Mouse (Mus musculus) left cerebral cortex, postnatal 4 days (tissue): ENCODE data around the gene Lnpep. TPM values are rescaled to one million over a fixed set of nuclear protein-coding genes. Genes with fewer than 3 reads are reported as not detected.
"Not testable (repeated sequence)": the region's sequence is repeated elsewhere in the genome, so short reads cannot be mapped to it uniquely, and the experiment has no call there.

ENCODE experiments used
- DNase-seq: peaks from one replicate; pipeline ENCODE4 v3.0.0-alpha.2; 2022
- intact Hi-C: fragments of 180-260 bp; cut with DNase I; formaldehyde crosslinking; loops from one replicate; pipeline ENCODE4 v1.15.1; 2025
- total RNA-seq, 2 experiments: library from RNA; stranded (reverse); gene quantifications; 2 replicates each; pipeline ENCODE4 v1.2.3; 2021

Gene Lnpep
- total RNA-seq, 2 experiments from 2014 or later: 48.2 to 57.5 TPM

DNA sequence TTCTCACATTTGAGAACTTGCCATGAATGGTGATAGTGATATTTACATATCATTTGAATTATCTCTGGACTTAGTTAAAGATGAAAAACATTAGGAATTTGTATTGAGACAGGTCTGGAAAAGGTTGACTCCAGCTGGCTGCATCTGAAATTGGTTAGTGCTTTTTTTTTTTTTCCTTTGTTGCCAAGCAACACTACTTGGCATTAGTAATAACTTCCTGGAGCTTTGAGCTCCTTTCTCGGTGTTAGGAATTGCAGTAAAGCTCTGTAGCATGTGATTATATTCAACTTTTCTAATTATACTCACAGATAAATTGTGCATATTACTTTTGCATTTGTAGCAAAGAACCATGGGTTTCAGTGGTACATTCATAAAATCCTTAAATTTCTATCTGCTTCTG, 126.0 kb downstream of the Lnpep start:
- intact Hi-C loops: no loop called here
- no peak for DNase-seq

DNA sequence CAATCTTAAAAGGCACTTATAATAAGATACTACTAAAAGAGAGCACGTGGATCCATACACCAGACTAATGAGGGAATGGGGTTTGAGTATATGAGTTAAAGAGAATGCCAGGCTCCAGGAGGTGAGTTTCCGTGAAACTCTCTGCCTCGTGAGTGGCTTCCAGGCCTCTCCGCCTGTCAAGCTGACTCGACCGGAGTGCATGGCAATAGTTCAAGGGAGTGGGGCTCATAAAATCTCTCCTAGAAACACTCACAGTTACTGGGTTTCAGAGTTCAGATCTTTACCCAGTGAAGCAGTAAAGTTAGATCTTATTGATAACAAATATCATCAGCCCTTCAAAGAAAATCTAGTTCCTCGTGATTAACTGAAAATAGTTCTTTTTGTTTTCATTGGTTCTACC, 128.1 kb downstream of the Lnpep start:
- DNase-seq: no peak
- intact Hi-C loops: no loop called here

DNA sequence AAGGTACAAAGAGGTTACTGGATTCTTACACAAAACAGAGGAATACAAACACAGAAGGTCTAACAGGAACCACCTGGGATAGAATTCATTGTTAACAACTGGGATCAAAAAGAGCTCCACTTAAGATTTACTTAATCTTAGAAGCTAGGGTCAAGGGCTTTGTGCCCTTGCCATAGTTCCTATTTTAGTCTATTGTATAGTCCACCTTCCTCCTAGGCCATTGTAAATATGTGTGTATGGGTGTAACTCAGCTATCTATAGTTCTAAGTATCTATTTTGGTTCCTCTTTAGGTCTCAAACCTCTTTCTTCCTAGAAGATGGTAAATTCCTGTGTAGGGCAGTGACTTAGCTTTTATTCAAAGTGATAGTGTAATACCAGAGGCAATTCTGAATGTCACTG, 128.6 kb downstream of the Lnpep start:
- DNase-seq, intact Hi-C loops: not testable (repeated sequence)

DNA sequence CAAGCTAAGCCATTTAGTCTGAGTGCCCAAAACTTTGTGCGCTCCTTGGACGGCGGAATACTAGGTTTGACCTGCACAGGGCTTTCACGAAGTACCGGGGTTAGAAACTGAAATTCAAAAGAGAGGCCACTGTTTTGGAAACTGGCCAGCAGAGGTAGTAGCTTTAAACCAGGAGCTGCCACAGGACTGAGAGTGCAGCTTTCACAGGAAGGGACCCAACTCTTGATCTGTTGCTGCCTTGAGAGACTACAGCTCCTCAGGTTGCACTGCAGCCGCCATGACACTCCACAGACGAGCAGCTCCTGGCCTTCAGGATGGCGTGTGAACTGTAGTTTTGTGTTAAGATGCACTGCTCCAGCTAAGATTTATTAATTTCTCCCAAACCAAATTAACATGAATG, 132.7 kb downstream of the Lnpep start:
- DNase-seq: no peak
- intact Hi-C loops: no loop called here

DNA sequence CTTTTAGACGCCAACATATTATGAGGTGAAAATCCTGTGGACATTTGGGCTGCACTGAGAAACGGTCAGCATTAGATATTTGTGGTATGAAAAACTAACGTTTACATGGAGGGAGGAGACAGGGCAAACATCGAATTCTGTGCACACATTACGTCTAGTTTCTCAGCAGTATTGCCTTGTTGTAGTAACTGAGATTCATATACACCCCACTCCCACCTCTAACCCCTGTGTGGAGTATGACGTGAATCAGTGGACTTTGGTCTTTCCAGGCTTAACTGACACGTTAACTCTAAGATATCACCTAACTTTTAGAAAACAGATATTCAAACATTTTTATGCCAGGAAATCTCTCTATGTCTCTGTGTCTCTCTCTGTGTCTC, 133.2 kb downstream of the Lnpep start:
- intact Hi-C loops: no loop called here
- no peak for DNase-seq

DNA sequence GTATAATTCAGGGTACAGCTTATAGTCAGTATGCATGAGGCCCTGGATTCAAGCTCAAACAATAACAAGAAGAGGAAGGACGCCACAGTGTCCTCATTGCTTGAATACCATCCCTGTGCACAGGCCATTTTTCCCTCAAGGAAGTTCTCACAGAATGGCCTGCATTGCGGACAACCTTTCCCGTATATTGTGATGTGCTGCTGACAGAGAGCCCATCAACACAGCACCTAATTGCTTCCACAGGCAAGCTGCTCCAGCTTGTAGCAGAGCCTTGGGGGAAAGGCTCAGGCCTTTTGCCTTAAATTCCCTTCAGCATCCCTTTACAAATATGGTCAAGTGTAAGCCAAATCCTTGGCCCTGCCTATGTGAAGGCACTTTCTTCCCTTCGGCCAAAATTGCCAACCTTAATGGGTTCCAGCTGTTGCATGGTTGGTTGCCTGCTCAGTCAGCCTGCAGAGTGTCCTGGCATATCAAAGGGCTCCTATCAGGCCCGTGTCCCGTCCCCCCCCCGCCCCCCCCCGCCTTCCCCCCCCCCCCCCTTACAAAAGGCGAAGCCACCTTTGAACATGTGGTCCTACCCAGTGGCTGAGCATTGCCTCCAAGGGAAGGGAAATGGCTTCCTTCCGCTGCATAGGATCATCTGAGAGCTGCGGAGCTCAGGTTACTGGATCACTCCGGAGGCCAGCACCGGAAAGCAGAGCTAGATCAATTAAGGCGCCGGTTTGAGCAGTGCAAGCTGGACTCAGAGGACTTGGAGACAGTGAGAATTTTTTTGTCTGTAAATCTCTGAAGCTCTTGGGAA, 133.8 kb downstream of the Lnpep start:
- intact Hi-C loops: no loop called here
- no peak for DNase-seq

DNA sequence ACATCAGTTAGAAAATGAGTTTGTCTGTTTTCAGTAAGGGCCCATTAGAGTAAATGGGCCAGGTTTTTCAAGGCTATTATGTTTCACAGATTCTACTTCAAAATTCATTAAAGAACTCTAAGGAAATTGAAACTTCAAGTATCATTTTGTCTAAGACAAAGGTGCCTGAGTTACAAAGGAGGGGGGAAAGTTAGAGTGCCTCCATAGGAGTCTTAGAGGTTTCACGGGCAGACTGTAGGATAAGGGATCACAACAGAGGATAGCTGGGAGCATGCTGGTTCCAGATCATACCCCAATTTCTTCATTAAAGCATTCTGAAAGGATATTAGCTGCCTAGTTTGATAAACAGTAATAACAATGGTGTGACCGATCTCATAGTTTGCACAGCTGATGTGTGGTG, 139.1 kb downstream of the Lnpep start:
- intact Hi-C loops: no loop called here
- no peak for DNase-seq

Other genes starting within 250 kb of the Lnpep start
- gene Lix1, start 222.4 kb downstream of the Lnpep start, total RNA-seq: 10 to 100 TPM; 37.9 to 38.2 TPM
- under 1 TPM in 1 of 2 experiments, not detected in 1; 0.12 TPM for gene Vmn2r90, start 78.7 kb upstream of the Lnpep start, total RNA-seq
- 10 to 100 TPM; 87.5 to 99.7 TPM for gene Spaca6, start 202.1 kb upstream of the Lnpep start, total RNA-seq
- gene Has1, start 230.2 kb upstream of the Lnpep start, total RNA-seq: under 1 TPM in 1 of 2 experiments, not detected in 1; 0.20 TPM